Mouse (Mus musculus) heart, adult 18-20 months (tissue): Measurements from ENCODE around the gene Oip5. TPM values are rescaled to one million over a fixed set of nuclear protein-coding genes. Genes with fewer than 3 reads are reported as not detected.

Source experiments
- DNase-seq, 2 experiments: peaks; one replicate each; pipeline ENCODE4 v3.0.0; 2021 to 2022; ENCODE audit warnings: mixed read lengths in 1 of 2
- total RNA-seq, 2 experiments: library from RNA; stranded (reverse); gene quantifications; 2 replicates each; pipeline ENCODE4 v1.2.3; 2021

The Oip5 gene
- total RNA-seq, 2 experiments from 2014 or later: 0.25 to 0.26 TPM

- no peak for DNase-seq
Measured at GRCm38 (mm10) chr2:119584282-119584681, 34.0 kb downstream of the Oip5 start.

GRCm38 (mm10) chr2:119583439-119583838 is 34.8 kb downstream of the Oip5 start:
- no peak for DNase-seq

- DNase-seq: no peak
Measured at GRCm38 (mm10) chr2:119581571-119581970, 36.7 kb downstream of the Oip5 start.

- DNase-seq: no peak
Measured at GRCm38 (mm10) chr2:119572471-119572870, 45.8 kb downstream of the Oip5 start.

- DNase-seq: no peak
Measured at GRCm38 (mm10) chr2:119566182-119566855, 52.0 kb downstream of the Oip5 start.

- DNase-seq: no peak
Measured at GRCm38 (mm10) chr2:119565284-119565683, 53.0 kb downstream of the Oip5 start.

- DNase-seq: no peak
Measured at GRCm38 (mm10) chr2:119561794-119562193, 56.5 kb downstream of the Oip5 start.

Other genes with a start within 250 kb of the Oip5 start
- gene Ino80, start 140.8 kb downstream of the Oip5 start, total RNA-seq: 10 to 100 TPM in 1 of 2 experiments, 1 to 10 TPM in 1; 9.9 to 10.7 TPM
- under 1 TPM; 0.25 to 0.44 TPM for gene Exd1, start 70.8 kb downstream of the Oip5 start, total RNA-seq
- gene Chp1, start 70.8 kb downstream of the Oip5 start, total RNA-seq: 10 to 100 TPM; 81.5 to 91.6 TPM
- gene Nusap1, start 171 bp downstream of the Oip5 start, total RNA-seq: 1 to 10 TPM in 1 of 2 experiments, under 1 TPM in 1; 0.95 to 1.2 TPM
- gene Ndufaf1, start 44.4 kb upstream of the Oip5 start, total RNA-seq: 10 to 100 TPM; 66.3 to 68.9 TPM
- 10 to 100 TPM; 23.1 to 25.1 TPM for gene Rtf1, start 56.6 kb upstream of the Oip5 start, total RNA-seq
- gene Itpka, start 123.9 kb upstream of the Oip5 start, total RNA-seq: under 1 TPM; 0.42 to 0.98 TPM
- under 1 TPM in 1 of 2 experiments, not detected in 1; 0.13 TPM for gene Ltk, start 142.0 kb upstream of the Oip5 start, total RNA-seq
- gene Rpap1, start 169.1 kb upstream of the Oip5 start, total RNA-seq: 10 to 100 TPM; 14.6 to 14.9 TPM
- gene Tyro3, start 179.3 kb upstream of the Oip5 start, total RNA-seq: 1 to 10 TPM; 1.9 to 2.2 TPM